Mouse (Mus musculus) CD4-positive, CD25-positive, alpha-beta regulatory T cell, adult 2 months (primary cell): ENCODE results near the gene Fam149b.
"Not testable (repeated sequence)": the region's sequence is repeated elsewhere in the genome, so short reads cannot be mapped to it uniquely, and the experiment has no call there.

Source experiments
- DNase-seq: peaks from one replicate; pipeline ENCODE4 v3.0.0-alpha.2; 2012; ENCODE audit warnings: low read depth, low spot score

Fam149b gene

DNA sequence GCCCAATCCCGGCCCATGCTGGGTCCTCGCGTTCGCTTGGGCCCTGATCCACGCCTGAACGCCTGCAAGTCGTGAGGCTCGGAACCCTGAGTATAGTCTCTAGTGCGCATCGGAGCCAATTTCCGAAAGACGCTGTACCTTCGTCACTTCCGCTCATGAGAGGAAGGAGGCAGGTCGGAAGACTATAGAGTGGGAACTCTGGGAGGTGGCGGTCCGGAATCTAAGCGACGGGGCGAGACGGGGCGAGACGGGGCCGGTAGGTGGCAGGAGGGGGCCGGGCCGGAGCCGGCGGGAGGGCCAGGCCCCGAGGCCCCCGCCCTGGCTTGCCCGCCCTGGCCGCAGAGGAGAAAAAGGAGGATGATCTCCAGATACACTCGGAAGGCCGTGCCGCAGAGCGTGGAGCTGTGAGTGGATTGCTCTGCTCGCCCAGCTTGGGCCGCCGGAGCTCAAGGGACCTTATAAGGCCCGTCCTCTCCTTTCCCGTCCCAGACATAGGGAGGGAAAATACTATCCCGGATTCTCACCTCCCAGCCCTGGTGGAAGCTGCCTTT lies at the start of gene Fam149b, which contains the start of gene Ecd:
TSS of gene Fam149b (plus strand) at position 172 of the 551 bp plus-strand sequence.
TSS of gene Ecd (minus strand) at position 131 of the 551 bp plus-strand sequence.
- DNase-seq = peak; percentile 95

DNA sequence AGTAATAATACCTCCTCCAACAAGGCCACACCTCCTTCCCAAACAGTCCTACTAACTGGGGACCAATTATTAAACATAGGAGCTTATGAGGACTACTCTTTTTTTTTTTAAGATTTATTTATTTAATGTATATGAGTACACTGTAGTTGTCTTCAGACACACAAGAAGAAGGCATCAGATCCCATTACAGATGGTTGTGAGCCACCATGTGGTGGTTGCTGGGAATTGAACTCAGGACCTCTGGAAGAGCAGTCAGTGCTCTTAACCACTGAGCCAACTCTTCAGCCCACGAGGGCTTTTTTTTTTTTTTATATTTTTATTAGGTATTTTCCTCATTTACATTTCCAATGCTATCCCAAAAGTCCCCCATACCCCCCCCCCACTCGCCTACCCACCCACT lies 42.9 kb upstream of the Fam149b start:
- DNase-seq = not testable (repeated sequence)

DNA sequence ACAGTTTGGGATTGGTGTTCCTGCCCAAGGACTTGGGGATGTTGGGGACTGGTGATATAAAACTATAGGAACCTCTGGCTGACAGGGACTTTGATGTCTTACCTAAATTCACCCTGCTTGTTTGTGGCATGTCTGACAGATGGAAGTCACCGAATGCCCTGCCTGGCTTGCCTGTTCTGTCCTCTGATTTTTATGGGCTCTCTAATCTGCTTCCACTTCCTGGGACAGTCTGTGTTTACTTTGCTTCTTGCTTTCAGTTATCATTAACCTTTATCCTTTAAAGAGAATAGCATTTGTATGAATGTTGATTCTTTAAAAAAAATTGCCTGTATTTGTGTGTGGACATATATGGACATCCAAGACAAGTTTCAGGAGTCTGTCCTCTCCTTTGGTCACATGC lies 32.8 kb upstream of the Fam149b start:
- no peak for DNase-seq

DNA sequence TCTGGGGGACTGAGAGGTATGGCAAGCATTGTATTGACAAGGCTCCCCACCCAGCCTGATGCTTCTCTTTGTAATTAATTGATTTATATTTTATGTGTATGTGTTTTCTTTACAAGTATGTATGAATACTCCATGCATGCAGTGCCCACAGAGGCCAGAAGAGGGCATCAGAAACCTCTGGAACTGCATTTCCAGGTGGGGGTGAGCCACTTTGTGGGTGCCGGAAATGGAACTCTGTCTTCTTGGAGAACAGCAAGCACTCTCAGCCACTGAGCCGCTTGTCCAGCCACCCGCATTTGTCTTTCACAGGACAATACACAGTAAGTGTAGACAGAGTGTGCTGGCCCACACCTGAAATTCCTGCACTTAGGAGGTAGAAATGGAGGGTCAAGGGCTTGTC lies 28.5 kb upstream of the Fam149b start:
- peak; percentile 60 for DNase-seq

DNA sequence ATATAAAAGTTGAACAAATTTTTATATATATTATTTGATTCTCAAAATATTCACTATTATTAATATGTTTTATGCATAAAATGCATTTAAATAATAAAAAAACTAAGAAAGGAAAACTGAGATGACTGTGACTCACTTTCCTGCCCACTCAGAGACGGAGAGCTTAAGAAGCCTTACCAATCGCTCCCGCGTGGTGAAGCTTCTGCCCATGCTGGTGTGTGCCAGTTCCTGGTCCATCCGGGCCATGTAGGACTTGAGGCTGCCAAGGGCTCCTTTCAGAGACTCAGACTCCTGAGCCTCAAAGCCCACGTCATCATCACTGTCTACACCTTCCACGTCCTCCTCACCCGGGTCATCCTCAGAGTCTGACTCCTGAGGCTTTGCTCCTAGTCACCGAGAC lies 23.8 kb upstream of the Fam149b start:
- DNase-seq = no peak

DNA sequence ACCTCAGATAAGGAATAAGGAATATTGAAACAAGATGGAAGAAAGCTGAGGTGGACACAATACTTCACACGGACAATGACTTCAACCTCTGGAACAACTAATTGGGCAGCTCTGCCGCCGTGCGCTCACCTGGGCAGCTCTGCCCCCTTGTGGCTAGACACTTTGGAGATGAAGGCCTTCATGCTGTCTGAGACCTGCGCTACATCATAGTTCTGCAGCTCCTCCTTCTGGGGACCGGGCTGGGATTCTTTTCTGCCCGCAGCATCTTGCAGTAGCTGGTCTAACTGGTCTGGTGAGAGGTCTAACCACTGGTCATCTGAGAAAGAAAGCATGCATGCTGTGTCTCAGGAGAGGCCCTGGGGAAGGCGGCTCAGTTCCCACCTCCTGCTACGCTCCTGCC lies 19.5 kb upstream of the Fam149b start:
- DNase-seq = peak; percentile 19

DNA sequence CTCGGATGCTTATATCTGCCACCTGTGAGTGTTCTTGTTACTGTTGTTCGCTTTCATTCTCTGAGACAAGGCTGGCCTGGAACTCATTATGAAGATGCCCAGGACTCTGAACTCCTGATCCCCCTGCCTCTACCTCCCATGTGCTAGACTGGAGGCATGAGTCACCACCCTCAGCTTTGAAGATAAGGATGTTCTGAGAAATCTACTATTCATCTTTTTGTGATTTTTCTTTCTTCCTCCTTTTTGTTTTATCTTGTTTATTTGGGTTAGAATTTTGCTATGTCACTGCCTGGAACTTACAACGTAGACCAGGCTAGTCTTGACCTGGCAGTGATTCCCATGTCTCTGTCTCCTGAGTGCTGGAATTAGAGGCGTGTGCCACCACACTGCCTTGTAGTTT lies 16.6 kb upstream of the Fam149b start:
- no peak for DNase-seq

DNA sequence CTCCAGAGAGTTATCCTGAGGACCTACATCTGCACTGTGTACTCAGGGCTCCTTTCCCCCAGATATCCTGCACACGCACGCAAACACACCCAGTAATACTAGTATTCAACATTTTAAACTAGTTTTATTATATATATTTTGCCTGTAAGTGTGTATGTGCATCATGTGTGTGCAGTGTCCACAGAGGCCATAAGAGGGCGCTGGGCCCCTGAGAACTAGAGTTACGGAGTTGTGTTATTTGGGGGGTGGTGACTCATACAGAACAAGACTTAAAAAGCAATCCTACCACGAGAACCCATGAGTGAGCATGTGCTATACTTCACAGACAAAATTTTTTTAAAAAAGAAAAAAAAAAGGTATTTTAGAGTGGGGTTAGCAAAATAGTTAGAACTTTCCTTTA lies 8.5 kb upstream of the Fam149b start:
- DNase-seq = peak; percentile 13

DNA sequence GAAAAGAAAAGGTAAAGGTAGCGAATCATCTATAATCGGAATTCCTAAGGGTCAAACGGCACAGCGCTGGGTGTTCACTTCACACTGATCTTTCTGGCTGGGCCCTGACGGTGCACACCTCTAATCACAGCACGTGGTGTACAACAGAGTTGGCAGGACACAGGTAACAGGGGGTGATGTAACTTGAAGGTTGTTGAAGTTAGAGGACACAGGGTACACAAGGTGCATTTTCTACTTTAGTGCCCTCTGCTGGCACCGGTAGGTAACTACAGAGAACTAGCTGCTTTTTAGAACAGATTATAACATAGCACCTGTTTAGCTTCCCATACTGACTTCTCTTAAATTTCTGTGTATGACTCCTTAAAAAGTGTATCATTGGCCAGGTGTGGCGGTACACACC lies 7.8 kb upstream of the Fam149b start:
- DNase-seq = peak; percentile 74

DNA sequence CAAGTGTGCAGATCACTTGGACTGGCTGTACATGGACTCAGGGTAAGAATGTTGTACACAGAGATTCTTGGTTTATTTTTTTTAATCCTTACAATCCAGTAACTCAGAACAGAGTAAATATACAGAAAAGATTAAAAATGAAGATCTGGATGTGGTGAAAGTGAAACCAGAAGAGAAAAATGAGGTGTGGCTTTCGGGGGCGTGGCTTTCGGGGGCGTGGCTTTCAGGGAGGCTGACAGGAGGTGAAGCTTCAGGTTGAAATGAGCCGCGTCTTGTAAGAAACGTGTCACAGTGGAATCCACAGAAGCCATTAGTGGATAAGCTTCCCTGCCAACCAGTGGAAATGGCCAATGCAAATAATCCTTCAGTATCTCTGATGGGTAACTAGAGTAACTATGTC lies 7.1 kb upstream of the Fam149b start:
- DNase-seq = peak; percentile 75

DNA sequence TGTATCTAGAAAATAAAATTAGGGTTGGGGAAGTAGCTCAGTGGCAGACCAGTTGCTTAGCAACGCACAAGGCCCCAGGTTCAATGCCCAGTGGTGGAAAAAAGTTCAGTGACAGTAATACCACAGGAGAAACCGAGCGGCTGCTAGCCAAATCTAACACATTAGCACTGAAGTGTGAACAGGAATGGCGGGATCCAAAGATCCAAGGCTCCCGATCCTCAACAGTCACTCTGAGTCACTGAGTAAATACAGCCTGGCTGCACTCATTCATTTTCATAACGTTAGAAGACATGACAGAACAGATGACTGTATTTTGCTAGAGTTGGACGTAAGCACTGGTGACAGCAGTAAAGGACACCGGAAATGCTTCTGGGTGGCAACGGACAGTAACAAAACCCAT lies 2.1 kb upstream of the Fam149b start:
- no peak for DNase-seq

DNA sequence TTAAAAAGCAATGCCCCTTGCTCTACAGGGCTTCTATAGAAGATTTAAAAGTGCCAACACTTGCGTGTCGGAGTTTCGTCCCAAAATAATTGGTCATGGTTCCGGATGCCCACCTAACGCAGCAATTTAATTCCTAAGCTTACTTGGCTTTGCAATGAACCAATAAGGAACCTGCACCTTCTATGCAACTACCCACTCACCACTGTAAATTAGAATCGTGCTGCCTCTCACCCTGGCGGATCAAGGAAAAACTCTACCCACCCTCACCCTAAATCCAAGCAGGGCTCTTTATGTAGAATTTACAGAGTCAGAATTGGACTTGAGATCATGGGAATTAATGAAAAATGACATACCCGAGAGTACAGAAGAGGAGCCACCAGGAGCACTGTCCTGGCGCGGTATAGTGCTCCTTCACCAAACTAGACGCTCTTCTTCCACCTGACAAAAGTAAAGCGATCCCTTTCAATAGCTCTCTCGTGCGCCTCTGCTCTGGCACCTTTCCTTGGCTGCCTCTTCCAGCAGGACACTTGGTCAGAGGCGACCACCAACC lies 446 bp upstream of the Fam149b start:
- no peak for DNase-seq

DNA sequence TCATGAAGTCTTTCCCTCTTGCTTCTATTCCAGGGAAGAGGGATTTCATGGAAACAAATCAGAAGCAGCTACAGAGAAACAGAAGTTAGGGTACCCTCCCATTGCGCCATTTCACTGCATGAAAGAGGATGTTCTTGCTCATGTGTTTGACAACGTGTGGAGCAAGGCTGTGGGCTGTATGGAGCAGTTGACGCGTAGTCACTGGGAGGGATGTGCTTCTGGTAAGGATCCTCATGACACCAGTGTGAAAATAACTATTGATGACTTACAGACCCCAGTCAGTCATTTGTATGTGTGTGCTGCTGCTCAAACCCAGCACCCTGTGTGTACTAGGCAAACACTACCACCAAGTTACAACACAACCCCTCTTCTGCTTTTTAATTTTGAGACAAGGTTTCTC lies 15.3 kb downstream of the Fam149b start:
- DNase-seq = no peak

DNA sequence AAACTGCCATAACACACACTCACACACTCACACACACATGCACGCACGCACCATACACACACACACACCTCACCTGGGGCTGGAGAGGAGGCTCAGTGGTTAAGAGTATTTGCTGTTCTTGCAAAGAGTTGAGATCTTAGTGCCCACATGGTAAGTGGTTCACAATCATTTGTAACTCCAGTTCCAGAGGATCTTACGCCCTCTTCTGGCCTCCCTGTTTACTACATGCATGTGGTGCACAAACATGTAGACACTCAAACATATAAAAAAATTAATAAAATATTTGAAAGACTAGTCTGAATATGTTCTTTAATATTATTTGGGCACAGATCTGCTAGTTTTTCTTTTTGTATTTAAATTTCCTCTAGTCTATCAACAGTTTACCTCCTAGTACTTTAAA lies 20.3 kb downstream of the Fam149b start:
- no peak for DNase-seq

DNA sequence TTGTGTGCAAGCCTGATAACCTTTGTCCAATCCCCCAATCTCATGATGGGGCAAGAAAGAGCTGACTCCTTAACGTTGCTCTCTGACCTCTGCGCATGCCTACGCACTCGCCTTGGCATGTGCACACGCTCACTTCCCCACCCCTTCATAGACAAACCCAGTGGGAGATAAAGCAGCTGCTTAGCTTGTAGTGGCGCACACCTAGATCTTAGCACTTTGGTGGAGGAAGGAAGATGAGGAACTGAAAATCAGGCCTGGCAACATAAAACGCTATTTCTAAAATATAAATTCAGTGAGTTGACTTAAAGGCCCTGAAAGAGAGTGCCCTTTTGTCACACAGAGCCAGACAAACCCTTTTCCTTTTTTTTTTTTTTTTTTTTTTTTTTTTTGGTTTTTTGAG lies 22.8 kb downstream of the Fam149b start:
- no peak for DNase-seq

DNA sequence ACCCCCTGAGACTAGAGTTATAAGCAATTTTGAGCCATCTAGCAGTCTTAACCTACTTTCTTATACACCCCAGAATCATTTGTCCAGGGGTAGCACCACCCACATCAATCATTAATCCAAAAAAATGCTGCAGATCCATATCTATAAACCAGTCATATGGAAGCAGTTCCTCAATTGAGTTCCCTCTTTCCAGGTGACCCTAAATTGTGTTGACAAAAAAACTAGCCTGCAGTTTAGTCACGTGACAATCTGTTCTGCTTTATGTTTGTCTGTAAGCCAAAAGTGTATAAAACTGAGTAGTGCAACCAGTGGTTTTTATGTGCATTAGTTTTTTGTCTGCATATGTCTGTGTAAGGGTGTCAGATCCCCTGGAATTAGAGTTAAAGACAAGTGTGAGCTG lies 23.9 kb downstream of the Fam149b start:
- no peak for DNase-seq

DNA sequence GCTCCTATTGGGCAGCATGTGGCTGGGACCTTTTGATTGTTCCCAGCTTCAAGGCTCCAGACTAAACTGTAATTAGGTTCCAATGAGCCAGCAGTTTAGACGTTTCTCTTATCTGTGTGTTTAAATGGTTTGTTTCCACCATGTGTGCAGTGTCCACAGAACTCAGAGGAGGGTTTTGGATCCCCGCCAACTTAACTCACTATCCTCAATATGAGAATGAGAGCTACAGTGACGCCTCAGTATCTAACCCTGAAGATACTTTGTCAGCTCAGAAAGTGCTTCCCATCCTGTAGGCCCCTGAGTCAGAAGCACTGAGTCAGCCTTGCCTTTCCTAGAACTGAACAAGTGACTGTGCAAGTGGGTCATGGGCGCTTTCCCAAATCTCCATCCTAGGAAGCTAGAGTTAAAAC lies 29.2 kb downstream of the Fam149b start:
- DNase-seq = no peak

DNA sequence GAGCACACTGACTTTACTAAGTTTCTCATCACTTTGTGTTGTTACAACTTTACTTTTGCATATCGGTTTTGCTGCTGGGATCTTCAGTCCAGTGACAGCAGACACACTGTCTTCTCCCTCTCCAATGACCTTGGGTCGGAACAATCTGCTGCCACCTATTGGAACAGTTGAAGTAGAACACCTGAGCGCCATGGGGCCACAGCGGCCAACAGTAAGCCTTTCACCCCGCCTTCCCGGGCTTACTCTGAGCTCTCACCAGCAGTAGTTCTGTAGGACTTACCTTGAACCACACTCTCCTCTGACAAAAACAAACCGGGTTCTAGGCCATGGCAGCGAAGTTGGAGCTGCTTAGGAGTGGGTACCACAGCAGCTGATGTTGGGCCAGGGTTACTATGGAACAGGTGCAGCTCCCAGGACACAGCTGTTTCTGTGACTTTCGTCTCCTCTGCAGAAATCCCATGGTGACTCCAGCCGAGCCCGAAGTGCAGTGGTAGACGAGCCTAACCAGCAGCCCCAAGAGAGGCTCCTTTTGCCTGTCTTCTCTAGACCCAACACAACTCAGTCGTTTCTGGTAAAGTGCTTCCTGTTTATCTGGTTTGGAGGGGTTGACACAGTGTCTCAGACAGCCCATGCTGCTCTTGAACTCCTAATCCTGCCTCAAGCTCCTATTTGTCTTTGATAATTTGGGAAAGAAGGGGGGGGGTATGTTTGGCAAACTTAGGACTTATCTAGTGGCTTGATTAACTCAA lies 30.5 kb downstream of the Fam149b start:
- DNase-seq = peak; percentile 86

DNA sequence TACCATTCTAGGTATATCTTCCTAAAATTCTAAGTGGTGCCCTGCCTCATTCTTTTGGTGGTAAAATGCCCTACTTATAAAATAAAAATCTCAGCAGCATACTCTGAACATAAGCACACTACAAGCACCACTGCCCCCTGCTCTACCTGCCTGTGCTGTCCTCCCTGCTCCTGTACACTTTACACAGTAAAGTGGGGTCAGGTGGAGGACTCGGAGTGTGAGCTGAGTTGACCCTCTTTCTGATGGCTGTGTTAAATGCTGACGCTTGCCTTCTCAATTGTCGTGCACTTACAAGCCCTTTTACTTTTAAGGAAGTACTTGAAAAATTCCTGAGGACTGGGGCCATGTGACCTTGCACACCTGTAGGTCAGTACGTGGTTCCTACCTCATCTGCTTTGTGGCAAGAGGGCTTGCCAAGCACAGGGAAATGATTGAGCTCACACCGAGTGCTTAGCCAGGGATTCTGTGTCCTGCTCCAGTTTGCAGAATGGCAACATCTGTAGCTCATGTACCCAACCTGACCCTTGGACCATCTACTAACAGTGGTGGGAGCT lies 31.2 kb downstream of the Fam149b start:
- DNase-seq = no peak

DNA sequence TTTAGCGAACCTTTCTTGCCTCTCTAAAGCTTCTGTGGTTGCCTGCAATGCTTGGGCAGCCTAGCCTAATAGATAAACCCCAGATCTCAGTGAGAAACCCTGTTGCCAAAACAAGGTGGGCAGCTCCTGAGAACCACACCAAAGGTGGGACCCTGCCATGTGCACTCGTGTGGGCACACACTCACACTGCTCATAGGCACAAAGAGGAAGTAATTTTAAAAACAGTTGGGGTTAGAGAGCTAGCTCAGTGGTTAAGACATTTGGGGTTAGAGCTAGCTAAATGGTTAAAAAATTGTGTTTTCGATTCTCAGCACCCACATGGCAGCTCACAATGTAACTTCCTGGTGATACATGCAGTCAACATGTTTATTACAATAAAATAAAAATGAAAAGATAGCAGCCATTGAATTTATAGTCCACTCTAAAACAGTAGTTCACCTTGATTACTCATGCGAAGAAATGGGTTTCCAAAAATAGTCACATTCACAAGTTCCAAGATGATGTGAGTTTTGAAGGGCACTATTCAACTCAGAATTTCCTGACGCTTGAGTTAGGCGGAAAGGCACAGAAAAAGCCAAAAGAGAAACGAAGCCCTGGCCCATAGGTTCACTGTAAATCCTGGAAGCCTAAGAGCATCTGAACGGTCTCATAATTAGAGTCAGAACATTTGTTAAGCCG lies 31.9 kb downstream of the Fam149b start:
- peak; percentile 33 for DNase-seq

DNA sequence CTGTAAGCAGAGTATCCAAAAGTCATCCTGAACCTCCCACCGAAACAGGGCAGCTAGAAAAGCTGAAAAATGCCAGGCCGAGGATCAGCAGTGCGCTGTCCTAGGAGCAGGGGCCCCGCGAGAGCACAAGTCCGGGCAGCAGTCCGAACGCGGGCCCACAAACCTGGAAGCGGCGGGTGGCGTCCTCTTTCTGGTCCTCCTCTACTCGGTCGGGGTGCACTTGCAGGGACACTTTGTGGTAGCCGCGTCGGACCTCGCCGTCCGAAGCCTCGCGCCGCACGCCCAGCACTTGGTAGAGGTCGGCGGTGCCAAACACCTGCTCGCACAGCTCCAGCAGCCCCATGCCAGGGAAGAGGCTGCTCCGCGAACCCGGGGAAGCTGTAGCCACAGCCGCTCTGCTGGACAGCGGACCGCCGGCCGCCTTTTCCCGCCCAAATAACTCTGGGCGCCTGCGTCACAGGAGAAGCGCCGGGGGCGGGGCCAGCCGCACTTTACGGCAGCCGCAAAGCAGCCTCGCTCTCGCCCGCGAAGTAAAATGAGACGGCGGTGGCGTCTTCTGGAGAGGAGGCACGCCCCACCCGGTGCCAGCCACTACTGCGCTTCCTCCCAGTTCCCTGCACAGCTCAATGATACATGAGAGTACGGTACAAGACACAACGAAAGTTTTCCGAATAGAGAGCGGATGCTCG lies 40.6 kb downstream of the Fam149b start, which contains the start of gene Dnajc9:
TSS of gene Dnajc9 (minus strand) at position 470 of the 689 bp plus-strand sequence.
- peak; percentile 95 for DNase-seq
